In the genomic region with DNA sequence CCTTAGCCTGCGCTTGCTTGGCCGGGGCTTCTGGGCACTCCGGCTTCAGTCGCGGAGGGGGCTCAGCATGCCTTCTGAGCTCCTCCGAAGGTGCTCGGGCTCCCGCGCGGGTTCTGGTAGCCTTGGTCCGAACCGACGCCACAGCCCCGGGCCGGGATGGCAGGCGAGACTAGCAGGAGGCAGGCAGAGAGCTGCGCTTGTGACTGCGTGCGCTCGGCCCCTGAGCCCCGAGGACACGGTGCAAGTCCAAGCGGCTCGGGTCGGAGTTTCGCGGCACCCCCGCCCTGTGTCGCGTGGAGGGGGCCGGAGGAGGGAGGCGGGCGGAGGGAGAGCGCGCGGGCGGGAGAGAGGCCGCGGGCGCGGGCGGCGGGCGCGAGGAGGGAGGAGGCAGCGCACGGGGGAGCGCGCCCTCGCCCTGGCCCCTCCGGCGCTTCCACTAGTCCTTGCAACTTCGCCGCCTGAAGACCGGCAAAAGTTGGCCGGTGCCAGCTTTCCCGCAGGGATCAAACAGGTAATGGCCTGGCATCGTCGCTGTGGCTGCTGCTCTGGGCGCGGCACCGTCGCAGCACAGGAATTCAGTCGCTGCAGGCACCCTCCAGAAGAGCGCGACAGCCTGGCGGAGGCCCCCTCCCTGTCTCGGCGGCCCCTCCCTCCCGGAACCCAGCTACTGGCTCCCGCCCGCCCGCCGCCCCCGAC, we compare ENCODE assay signal across 8 mouse cellular contexts.
A peak's percentile ranks its signal among the peaks of the same experiment; 100 is the strongest.
DNase-seq lines count a peak whose midpoint lies in the region; ATAC-seq lines count a peak whose summit lies in the region.

No protein-coding gene starts in this region.

- peak overlapping the region; percentile 52 for H3K9ac ChIP-seq in neural tube, embryonic 15.5 days (replicated peaks)

- peak overlapping the region; percentile 78 for H3K27ac ChIP-seq in limb, embryonic 10.5 days
- H3K27ac ChIP-seq in neural tube, embryonic 15.5 days (replicated peaks): peak overlapping the region; percentile 64

- no peaks in the 10 kb centered on the region for H3K9me3 ChIP-seq in limb, embryonic 10.5 days (replicated peaks)
- H3K9me3 ChIP-seq in neural tube, embryonic 15.5 days (replicated peaks): no peaks in the 10 kb centered on the region

- DNase-seq in kidney, adult 18-20 months: peak; percentile 2
- no peak for DNase-seq in kidney, adult 9 months
- peak; percentile 7 to 33 for DNase-seq in cerebellum, adult 18-20 months
- DNase-seq in forelimb bud, embryonic 11.5 days (ENCODE audit: low read depth, low spot score): peak; percentile 11
- peak; percentile 50 for DNase-seq in limb, embryonic 10.5 days (ENCODE audit: low spot score)
- DNase-seq in thymus, postnatal 10 days (ENCODE audit: low spot score in 2 of 2): peak; percentile 19 to 26

- no peaks in the 10 kb centered on the region for H3K36me3 ChIP-seq in limb, embryonic 10.5 days
- H3K36me3 ChIP-seq in neural tube, embryonic 15.5 days: no peaks in the 10 kb centered on the region

- H3K4me1 ChIP-seq in limb, embryonic 10.5 days: no peaks in the 10 kb centered on the region
- H3K4me1 ChIP-seq in neural tube, embryonic 15.5 days: peaks cover 4% of the 10 kb centered on the region

- WGBS in limb, embryonic 10.5 days: 18% methylated on average over 43 of the region's 75 CpGs
- whole genome bisulfite sequencing in neural tube, embryonic 15.5 days: 26% methylated on average over 43 of the region's 75 CpGs

- H3K4me3 ChIP-seq in limb, embryonic 10.5 days: peak overlapping the region; percentile 63
- peak overlapping the region; percentile 54 for H3K4me3 ChIP-seq in neural tube, embryonic 15.5 days (replicated peaks)

- peaks cover 45% of the 10 kb centered on the region for H3K27me3 ChIP-seq in limb, embryonic 10.5 days (ENCODE audit: low read depth, poor library complexity, severe bottlenecking)
- no peaks in the 10 kb centered on the region for H3K27me3 ChIP-seq in neural tube, embryonic 15.5 days (replicated peaks)

- ATAC-seq in inflammation-experienced regulatory T-cells, adult 6 months: peak; percentile 66
- ATAC-seq in neural tube, embryonic 15.5 days (ENCODE audit: low FRiP score): peak; percentile 87

- H3K4me2 ChIP-seq in neural tube, embryonic 15.5 days: peak overlapping the region; percentile 63
